Mouse (Mus musculus) urinary bladder, adult 2 months (tissue): ENCODE data around the gene Cdr2l. TPM values are rescaled to one million over a fixed set of nuclear protein-coding genes. Genes with fewer than 3 reads are reported as not detected.

Experiments used
- DNase-seq: peaks from one replicate; pipeline ENCODE4 v3.0.0; 2022; ENCODE audit warnings: low spot score
- polyA plus RNA-seq: library from polyadenylated mRNA; depleted of rRNA; stranded (reverse); fragments of >200 nt; gene quantifications from 2 replicates; pipeline ENCODE4 v1.2.3, GENCODE M21; 2012; rRNA removed

Cdr2l gene
- polyA plus RNA-seq, 1 experiment = 10.8 TPM

GRCm38 (mm10) chr11:115441417-115441816 lies 59.7 kb downstream of the Cdr2l start:
- DNase-seq = no peak

Other genes with a start within 250 kb of the Cdr2l start
- gene Cd300lf, start 247.9 kb upstream of the Cdr2l start, polyA plus RNA-seq = 0.52 and 1.5 TPM in 2 replicates
- gene Slc9a3r1, start 218.6 kb upstream of the Cdr2l start, polyA plus RNA-seq = 67.7 and 76.3 TPM in 2 replicates
- gene Tmem104, start 194.4 kb upstream of the Cdr2l start, polyA plus RNA-seq = 7.0 and 9.4 TPM in 2 replicates
- gene Nat9, start 194.1 kb upstream of the Cdr2l start, polyA plus RNA-seq = 27.5 and 32.2 TPM in 2 replicates
- 0.74 and 1.0 TPM in 2 replicates for gene Grin2c, start 114.7 kb upstream of the Cdr2l start, polyA plus RNA-seq
- gene Fdxr, start 104.9 kb upstream of the Cdr2l start, polyA plus RNA-seq = 10.9 and 11.6 TPM in 2 replicates
- 0.99 and 1.1 TPM in 2 replicates for gene Fads6, start 84.3 kb upstream of the Cdr2l start, polyA plus RNA-seq
- gene Otop2, start 74.8 kb upstream of the Cdr2l start, polyA plus RNA-seq = not detected in 2 replicates
- not detected in 2 replicates for gene Ush1g, start 59.9 kb upstream of the Cdr2l start, polyA plus RNA-seq
- gene Otop3, start 47.2 kb upstream of the Cdr2l start, polyA plus RNA-seq = not detected in 2 replicates
- 28.4 and 30.5 TPM in 2 replicates for gene Hid1, start 14.2 kb upstream of the Cdr2l start, polyA plus RNA-seq
- 89.3 and 89.6 TPM in 2 replicates for gene Mrpl58, start 21.8 kb downstream of the Cdr2l start, polyA plus RNA-seq
- gene Atp5h, start 38.0 kb downstream of the Cdr2l start, polyA plus RNA-seq = 561 and 600 TPM in 2 replicates
- 35.6 TPM in 2 replicates for gene Kctd2, start 38.2 kb downstream of the Cdr2l start, polyA plus RNA-seq
- 0.04 and 0.09 TPM in 2 replicates for gene Trim80, start 58.6 kb downstream of the Cdr2l start, polyA plus RNA-seq
- 0.83 and 1.1 TPM in 2 replicates for gene Slc16a5, start 80.6 kb downstream of the Cdr2l start, polyA plus RNA-seq
- gene Armc7, start 93.8 kb downstream of the Cdr2l start, polyA plus RNA-seq = 6.9 and 7.0 TPM in 2 replicates
- gene Nt5c, start 109.9 kb downstream of the Cdr2l start, polyA plus RNA-seq = 70.9 and 80.1 TPM in 2 replicates
- 89.2 and 102 TPM in 2 replicates for gene Jpt1, start 132.5 kb downstream of the Cdr2l start, polyA plus RNA-seq
- 274 and 303 TPM in 2 replicates for gene Sumo2, start 154.4 kb downstream of the Cdr2l start, polyA plus RNA-seq
- 54.2 and 77.1 TPM in 2 replicates for gene Nup85, start 182.5 kb downstream of the Cdr2l start, polyA plus RNA-seq
- gene Mrps7, start 222.0 kb downstream of the Cdr2l start, polyA plus RNA-seq = 36.1 and 39.5 TPM in 2 replicates
- 25.4 and 27.3 TPM in 2 replicates for gene Gga3, start 222.1 kb downstream of the Cdr2l start, polyA plus RNA-seq
- gene Mif4gd, start 231.1 kb downstream of the Cdr2l start, polyA plus RNA-seq = 79.9 and 89.7 TPM in 2 replicates
- 30.0 and 31.7 TPM in 2 replicates for gene Slc25a19, start 246.4 kb downstream of the Cdr2l start, polyA plus RNA-seq